Mouse (Mus musculus): ENCODE measurements around the gene Abtb1.

Abtb1 gene

GRCm38 (mm10) chr6:88800735-88801134, 41.0 kb downstream of the Abtb1 start:
- DNase-seq: peak; percentile 98

- no peak for DNase-seq
Measured at GRCm38 (mm10) chr6:88800191-88800590, 41.6 kb downstream of the Abtb1 start.

- peak; percentile 64 for DNase-seq
Measured at GRCm38 (mm10) chr6:88794561-88794971, 47.2 kb downstream of the Abtb1 start.

GRCm38 (mm10) chr6:88793872-88794271, 47.9 kb downstream of the Abtb1 start:
- DNase-seq: no peak

GRCm38 (mm10) chr6:88793243-88793642, 48.5 kb downstream of the Abtb1 start:
- no peak for DNase-seq

- DNase-seq: no peak
Measured at GRCm38 (mm10) chr6:88792147-88792691, 49.6 kb downstream of the Abtb1 start.

- DNase-seq: no peak
Measured at GRCm38 (mm10) chr6:88791299-88791698, 50.5 kb downstream of the Abtb1 start.

- peak; percentile 67 for DNase-seq
Measured at GRCm38 (mm10) chr6:88788219-88788618, 53.6 kb downstream of the Abtb1 start.

GRCm38 (mm10) chr6:88787496-88787895, 54.3 kb downstream of the Abtb1 start:
- DNase-seq: peak; percentile 73

GRCm38 (mm10) chr6:88786732-88787445, 54.9 kb downstream of the Abtb1 start:
- peak; percentile 92 for DNase-seq
